Mouse (Mus musculus): ENCODE results near the gene Arpc1b. TPM values are rescaled to one million over a fixed set of nuclear protein-coding genes. Genes with fewer than 3 reads are reported as not detected.

The Arpc1b gene
- polyA plus RNA-seq, 1 experiment from 2014 or later, result 381 TPM

- WGBS, result 89% methylated on average over 15 of the region's 15 CpGs
- Histone ChIP-seq H3K27ac (ENCODE audit: low read length) (no peak overlapping the region), H3K9ac (ENCODE audit: low read length) (no peak overlapping the region)
Measured at GRCm38 (mm10) chr5:145165184-145165583, 51.2 kb downstream of the Arpc1b start.

DNA sequence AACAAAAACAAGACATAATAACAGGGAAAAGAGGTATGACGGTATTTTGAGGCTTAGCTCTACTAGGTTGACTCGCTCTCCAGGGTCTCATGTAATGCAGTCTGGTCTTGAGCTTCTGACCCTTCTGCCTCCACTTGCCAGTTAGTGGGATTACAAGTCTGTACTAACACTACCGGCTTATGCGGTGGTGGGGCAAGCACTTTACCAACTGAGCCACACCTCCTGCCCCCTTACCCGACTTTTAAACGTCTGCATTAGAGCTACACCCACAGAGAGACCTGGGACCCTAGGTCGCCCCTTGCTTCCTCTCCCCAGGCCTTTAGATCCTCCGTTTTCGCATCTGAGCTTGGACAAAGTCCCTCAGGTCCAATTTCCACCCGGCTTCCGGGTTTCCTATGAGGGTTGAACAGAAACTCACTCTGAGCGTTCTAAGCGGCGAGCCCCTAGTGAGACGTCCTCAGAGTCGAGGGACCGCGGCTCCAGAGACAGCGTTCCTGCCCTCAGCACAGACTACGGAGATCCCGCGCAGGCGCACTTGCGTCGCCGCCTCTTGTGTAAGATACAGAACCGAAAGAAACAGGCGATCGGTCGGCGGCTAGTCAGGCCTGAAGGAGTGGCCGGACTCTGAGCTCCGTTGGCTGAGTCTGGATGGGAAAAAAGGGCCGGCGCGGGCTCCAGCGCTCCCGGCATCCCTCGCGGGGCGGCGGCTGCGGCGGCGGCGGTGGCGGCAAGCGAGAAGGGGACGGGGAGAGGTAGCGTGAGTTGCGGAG lies 52.7 kb downstream of the Arpc1b start, which contains the start of the genes Ptcd1 and Cpsf4:
Ptcd1 (minus strand) TSS at position 573 of the 770 bp plus-strand sequence.
Cpsf4 (plus strand) TSS at position 678 of the 770 bp plus-strand sequence.
- ATAC-seq (ENCODE audit: insufficient read depth, low FRiP score), result peak; percentile 96
- H3K9me3 ChIP-seq (replicated peaks; ENCODE audit: control insufficient read depth, low read length), result no peaks in the 10 kb centered on the region
- H3K27ac ChIP-seq (ENCODE audit: low read length), result peak within 1 kb of the TSS; percentile 92
- under 1% methylated on average over 51 of the region's 51 CpGs for WGBS
- peak within 1 kb of the TSS; percentile 99 for H3K9ac ChIP-seq (ENCODE audit: low read length)
- H3K4me3 ChIP-seq (replicated peaks; ENCODE audit: low read length), result peak within 1 kb of the TSS; percentile 95
- H3K27me3 ChIP-seq (ENCODE audit: control insufficient read depth, insufficient read depth, low read length), result no peaks in the 10 kb centered on the region
- H3K36me3 ChIP-seq (ENCODE audit: control insufficient read depth, insufficient read depth, low read length), result no peaks in the 10 kb centered on the region
- H3K4me2 ChIP-seq (ENCODE audit: low read depth, low read length), result peak within 1 kb of the TSS; percentile 85
- H3K4me1 ChIP-seq (ENCODE audit: control insufficient read depth, insufficient read depth, low read length), result peaks cover 19% of the 10 kb centered on the region

More at GRCm38 (mm10) chr5:145165184-145165583, 51.2 kb downstream of the Arpc1b start:
- Histone ChIP-seq H3K4me3 (replicated peaks; ENCODE audit: low read length) (no peak overlapping the region), H3K4me1 (ENCODE audit: control insufficient read depth, insufficient read depth, low read length) (peaks cover 19% of the 10 kb centered on the region), H3K4me2 (ENCODE audit: low read depth, low read length) (no peak overlapping the region), H3K36me3 (ENCODE audit: control insufficient read depth, insufficient read depth, low read length) (no peaks in the 10 kb centered on the region), H3K27me3 (ENCODE audit: control insufficient read depth, insufficient read depth, low read length) (no peaks in the 10 kb centered on the region), H3K9me3 (replicated peaks; ENCODE audit: control insufficient read depth, low read length) (no peaks in the 10 kb centered on the region)
- ATAC-seq (ENCODE audit: insufficient read depth, low FRiP score), result no peak

DNA sequence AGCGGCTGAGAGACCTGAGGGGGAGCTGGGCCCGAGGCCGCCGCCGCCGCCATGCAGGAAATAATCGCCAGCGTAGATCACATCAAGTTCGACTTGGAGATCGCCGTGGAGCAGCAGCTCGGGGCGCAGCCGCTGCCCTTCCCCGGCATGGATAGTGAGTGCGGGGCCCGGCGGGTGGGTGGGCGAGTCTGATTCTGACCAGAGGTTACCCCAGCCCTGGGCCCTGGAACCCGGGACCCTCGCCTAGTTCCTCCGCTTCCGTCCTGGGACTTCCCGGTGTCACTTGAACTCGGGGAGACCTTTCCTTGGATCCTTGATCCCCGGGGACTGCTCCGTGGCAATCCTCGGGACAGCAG lies 53.3 kb downstream of the Arpc1b start:
- Histone ChIP-seq H3K27ac (ENCODE audit: low read length) (peak overlapping the region; percentile 81), H3K9ac (ENCODE audit: low read length) (peak overlapping the region; percentile 99), H3K4me3 (replicated peaks; ENCODE audit: low read length) (peak overlapping the region; percentile 95), H3K4me2 (ENCODE audit: low read depth, low read length) (peak overlapping the region; percentile 85), H3K27me3 (ENCODE audit: control insufficient read depth, insufficient read depth, low read length) (no peaks in the 10 kb centered on the region), H3K36me3 (ENCODE audit: control insufficient read depth, insufficient read depth, low read length) (no peaks in the 10 kb centered on the region), H3K4me1 (ENCODE audit: control insufficient read depth, insufficient read depth, low read length) (peaks cover 19% of the 10 kb centered on the region), H3K9me3 (replicated peaks; ENCODE audit: control insufficient read depth, low read length) (no peaks in the 10 kb centered on the region)
- no peak for ATAC-seq (ENCODE audit: insufficient read depth, low FRiP score)
- WGBS, result under 1% methylated on average over 26 of the region's 28 CpGs

DNA sequence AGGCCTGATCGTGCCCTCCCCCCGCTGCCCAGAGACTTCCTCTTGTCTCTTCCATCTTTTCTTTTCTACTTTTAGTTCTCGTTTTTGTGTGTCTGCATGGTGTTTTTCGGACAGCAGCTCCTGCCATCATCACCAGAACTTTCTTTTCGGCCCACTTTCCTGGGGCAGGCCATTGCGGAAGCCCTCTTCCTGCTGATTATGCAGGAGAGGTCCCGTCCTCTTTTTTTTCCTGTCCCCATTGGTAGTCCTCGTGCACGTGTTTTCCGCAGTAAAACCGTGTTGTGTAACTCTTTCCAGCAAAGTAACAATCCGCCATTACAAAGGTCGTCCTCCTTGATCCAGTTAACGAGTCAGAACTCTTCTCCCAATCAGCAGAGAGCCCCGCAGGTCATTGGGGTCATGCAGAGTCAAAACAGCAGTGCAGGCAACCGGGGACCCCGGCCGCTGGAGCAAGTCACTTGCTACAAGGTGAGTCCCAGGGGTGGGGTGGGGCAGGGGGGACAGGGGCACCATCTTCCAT lies 64.5 kb downstream of the Arpc1b start:
- Histone ChIP-seq H3K9ac (ENCODE audit: low read length) (no peak overlapping the region), H3K27ac (ENCODE audit: low read length) (no peak overlapping the region), H3K36me3 (ENCODE audit: control insufficient read depth, insufficient read depth, low read length) (peaks cover 27% of the 10 kb centered on the region), H3K4me3 (replicated peaks; ENCODE audit: low read length) (no peak overlapping the region), H3K9me3 (replicated peaks; ENCODE audit: control insufficient read depth, low read length) (no peaks in the 10 kb centered on the region), H3K4me2 (ENCODE audit: low read depth, low read length) (no peak overlapping the region), H3K27me3 (ENCODE audit: control insufficient read depth, insufficient read depth, low read length) (no peaks in the 10 kb centered on the region), H3K4me1 (ENCODE audit: control insufficient read depth, insufficient read depth, low read length) (no peaks in the 10 kb centered on the region)
- ATAC-seq (ENCODE audit: insufficient read depth, low FRiP score), result no peak
- WGBS, result 79% methylated on average over 18 of the region's 18 CpGs

Other genes with a start within 250 kb of the Arpc1b start
- 7.0 and 7.7 TPM in 2 replicates for gene Smurf1, start 148.4 kb upstream of the Arpc1b start, polyA plus RNA-seq (2015; fragmentation: Nextera tagmentation; extraction: Ambion mirVana)
- not detected in 2 replicates for gene Gm4871, start 81.5 kb upstream of the Arpc1b start, polyA plus RNA-seq (2015; fragmentation: Nextera tagmentation; extraction: Ambion mirVana)
- gene 1700018F24Rik, start 71.2 kb upstream of the Arpc1b start, polyA plus RNA-seq (2015; fragmentation: Nextera tagmentation; extraction: Ambion mirVana), result not detected in 2 replicates
- gene Arpc1a, start 30.4 kb upstream of the Arpc1b start, polyA plus RNA-seq (2015; fragmentation: Nextera tagmentation; extraction: Ambion mirVana), result 148 and 155 TPM in 2 replicates
- 0.08 and 0.27 TPM in 2 replicates for gene Kpna7, start 30.2 kb upstream of the Arpc1b start, polyA plus RNA-seq (2015; fragmentation: Nextera tagmentation; extraction: Ambion mirVana)
- gene Pdap1, start 26.0 kb downstream of the Arpc1b start, polyA plus RNA-seq (2015; fragmentation: Nextera tagmentation; extraction: Ambion mirVana), result 77.8 and 81.4 TPM in 2 replicates
- gene Bud31, start 26.1 kb downstream of the Arpc1b start, polyA plus RNA-seq (2015; fragmentation: Nextera tagmentation; extraction: Ambion mirVana), result 147 and 167 TPM in 2 replicates
- 15.1 and 17.4 TPM in 2 replicates for gene Ptcd1, start 52.9 kb downstream of the Arpc1b start, polyA plus RNA-seq (2015; fragmentation: Nextera tagmentation; extraction: Ambion mirVana)
- 35.2 and 36.3 TPM in 2 replicates for gene Cpsf4, start 53.0 kb downstream of the Arpc1b start, polyA plus RNA-seq (2015; fragmentation: Nextera tagmentation; extraction: Ambion mirVana)
- 705 and 758 TPM in 2 replicates for gene Atp5j2, start 77.8 kb downstream of the Arpc1b start, polyA plus RNA-seq (2015; fragmentation: Nextera tagmentation; extraction: Ambion mirVana)
- 8.5 and 9.3 TPM in 2 replicates for gene Zkscan14, start 87.7 kb downstream of the Arpc1b start, polyA plus RNA-seq (2015; fragmentation: Nextera tagmentation; extraction: Ambion mirVana)
- 11.1 and 11.3 TPM in 2 replicates for gene Zkscan5, start 90.3 kb downstream of the Arpc1b start, polyA plus RNA-seq (2015; fragmentation: Nextera tagmentation; extraction: Ambion mirVana)
- 33.8 and 34.2 TPM in 2 replicates for gene Zfp655, start 117.5 kb downstream of the Arpc1b start, polyA plus RNA-seq (2015; fragmentation: Nextera tagmentation; extraction: Ambion mirVana)
- gene Zscan25, start 166.3 kb downstream of the Arpc1b start, polyA plus RNA-seq (2015; fragmentation: Nextera tagmentation; extraction: Ambion mirVana), result 0.21 and 0.36 TPM in 2 replicates
- gene Cyp3a57, start 231.1 kb downstream of the Arpc1b start, polyA plus RNA-seq (2015; fragmentation: Nextera tagmentation; extraction: Ambion mirVana), result not detected in 2 replicates